Mouse (Mus musculus): ENCODE results near the gene Grik4. TPM values are rescaled to one million over a fixed set of nuclear protein-coding genes. Genes with fewer than 3 reads are reported as not detected.

The Grik4 gene
- total RNA-seq, 2 experiments from 2014 or later: 1.2 to 1.5 TPM

GRCm38 (mm10) chr9:42863360-42863759 is 80.9 kb downstream of the Grik4 start:
- no peak for DNase-seq (ENCODE audit: low spot score in 2 of 2)

DNA sequence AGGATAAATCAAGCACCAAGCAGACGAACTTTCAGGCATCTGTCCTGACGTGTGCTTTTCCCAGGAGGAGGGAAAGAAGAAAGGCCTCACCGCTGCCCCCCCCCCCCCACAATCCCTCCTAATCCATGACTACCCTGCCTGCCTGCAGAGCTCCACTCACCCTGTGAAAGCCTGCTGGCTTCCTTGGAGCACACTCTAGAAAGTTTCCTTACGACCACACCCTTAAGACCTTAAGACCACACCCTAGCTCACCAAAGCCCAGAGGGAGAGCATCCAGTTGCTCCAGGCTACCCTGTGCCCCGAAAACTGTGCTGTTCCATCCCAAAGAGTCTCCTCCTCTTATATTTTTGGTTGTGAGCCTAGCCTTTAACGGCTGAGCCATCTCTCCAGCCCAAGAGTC is 82.6 kb downstream of the Grik4 start:
- no peak for DNase-seq (ENCODE audit: low spot score in 2 of 2)

GRCm38 (mm10) chr9:42861238-42861637 is 83.1 kb downstream of the Grik4 start:
- DNase-seq (ENCODE audit: low spot score in 2 of 2): no peak

DNA sequence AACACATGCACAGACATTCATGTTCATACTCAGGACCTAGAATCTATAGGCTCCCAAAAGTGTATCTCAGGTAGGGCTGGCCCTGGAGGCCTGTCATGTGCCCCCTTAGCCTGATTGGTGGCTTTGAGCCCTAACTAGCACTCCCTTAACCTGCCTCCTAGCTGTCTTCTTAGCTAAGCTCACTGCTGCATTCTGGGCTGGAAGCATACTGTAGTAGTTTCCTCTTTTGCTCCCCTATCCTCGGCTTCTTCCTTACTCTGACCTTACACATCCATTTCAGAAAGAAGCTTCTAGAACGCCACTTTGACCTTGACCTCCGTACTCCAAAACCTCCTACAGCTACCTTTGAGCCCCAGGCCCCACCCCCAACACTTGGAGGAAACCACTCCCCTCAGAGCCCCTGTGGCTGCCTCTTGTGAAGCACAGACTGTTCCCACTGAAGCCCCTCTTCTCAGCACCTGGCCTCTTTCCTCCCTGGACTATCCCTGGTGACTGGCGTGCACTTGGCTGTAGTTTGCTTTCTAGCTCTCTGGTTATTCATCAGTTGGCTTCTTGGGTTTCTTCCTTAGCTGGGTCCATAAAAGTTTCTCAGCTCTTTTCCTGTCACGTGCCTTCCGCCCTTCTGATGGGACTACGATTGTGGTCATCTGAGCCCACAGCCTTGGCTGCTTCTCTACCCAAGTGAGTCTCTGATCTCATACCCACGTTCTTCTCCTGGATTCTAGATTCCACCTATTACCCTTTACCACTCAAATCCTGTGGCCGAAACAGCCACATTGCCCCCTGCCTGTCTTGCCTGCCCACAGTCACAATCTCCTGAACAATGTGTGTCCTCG is 84.1 kb downstream of the Grik4 start:
- DNase-seq (ENCODE audit: low spot score in 2 of 2): no peak

DNA sequence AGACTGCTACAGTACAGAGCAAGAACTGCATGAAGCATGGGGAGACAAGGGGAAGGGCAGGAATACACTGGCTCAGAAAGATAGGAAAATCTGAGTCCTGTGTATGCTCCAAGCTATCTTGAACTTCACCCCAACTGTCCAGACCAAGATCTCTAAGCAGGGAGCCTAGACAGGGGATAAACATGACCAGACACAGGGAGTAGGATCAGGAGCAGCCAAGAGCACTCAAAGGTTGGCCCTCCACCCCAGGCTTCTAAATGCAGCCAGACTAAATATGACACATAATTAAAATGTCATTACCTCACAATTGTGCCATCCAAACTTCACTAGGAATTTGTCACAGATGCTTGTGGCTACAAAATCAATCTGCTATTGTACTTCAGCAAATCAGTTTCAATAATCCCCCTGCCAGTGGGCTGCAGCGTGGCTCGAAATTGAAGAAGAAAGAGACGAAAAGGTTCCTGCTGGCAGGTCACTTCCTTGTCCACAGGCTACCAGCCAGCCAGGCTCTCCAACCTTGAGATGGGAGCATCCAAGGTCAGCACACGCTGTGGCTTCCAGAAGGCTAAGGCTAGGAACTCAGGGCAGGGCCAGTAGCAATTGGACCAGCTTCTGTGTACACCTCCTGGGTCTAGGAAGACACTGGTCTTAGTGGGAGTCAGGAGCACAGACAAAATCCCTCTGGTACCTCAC is 85.1 kb downstream of the Grik4 start:
- DNase-seq (ENCODE audit: low spot score in 2 of 2): no peak

DNA sequence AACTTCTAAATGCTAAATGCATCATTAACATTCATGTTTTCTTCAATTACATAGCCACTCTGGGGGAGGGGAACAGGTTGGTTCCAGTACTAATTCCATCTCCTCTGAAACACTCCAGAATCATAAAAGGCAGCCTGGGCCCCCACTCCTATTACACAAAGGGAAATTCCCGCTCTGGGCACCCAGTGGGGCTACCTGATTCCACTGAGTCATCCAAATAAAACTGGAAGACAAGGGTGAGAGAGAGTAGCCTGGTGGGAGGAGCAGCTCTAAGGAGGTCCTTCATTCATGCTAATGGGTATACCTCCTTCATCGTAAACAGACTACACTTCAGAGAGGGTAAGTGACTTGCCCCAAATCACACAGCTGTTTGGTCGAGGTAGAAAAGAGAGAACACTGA is 85.7 kb downstream of the Grik4 start:
- no peak for DNase-seq (ENCODE audit: low spot score in 2 of 2)

DNA sequence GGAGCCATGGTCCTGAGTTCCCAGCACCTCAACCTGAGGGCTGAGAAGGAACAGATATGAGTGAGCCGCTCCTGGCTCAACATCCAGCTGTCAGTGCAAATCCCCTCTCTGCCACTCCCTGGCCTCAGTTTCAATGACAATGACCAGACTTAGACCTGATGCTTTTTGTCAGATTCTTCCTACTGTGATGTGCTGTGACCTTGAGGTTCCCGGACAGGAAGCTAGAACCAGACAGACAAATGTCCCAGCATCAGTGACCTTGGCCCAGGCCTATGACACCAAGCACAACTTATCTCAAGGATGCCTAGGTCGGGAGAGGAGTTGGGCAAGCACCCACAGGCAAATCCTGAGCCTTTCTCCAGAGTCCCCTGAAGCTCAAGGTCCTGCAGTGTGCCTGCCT is 86.5 kb downstream of the Grik4 start:
- DNase-seq (ENCODE audit: low spot score in 2 of 2): no peak

GRCm38 (mm10) chr9:42853077-42853476 is 91.2 kb downstream of the Grik4 start:
- DNase-seq (ENCODE audit: low spot score in 2 of 2): no peak

DNA sequence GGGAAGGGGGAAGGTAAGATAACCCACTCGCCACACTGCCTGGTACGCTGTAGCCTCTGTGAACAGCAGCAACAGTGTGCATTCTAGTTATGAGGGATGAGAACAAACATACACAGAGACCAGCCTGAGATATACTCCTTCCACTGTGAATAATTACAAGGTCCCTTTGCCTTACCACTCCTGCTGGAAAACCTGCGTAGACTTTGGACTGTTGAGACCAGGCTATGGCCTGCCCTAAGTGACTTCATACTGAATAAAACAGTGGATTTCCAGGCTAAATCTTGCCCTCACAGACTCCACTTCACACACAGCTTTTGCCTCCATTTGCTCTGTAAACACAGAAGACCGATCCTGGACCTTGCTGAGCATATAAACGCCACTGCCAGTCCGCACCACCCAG is 94.2 kb downstream of the Grik4 start:
- no peak for DNase-seq (ENCODE audit: low spot score in 2 of 2)

- DNase-seq (ENCODE audit: low spot score in 2 of 2): no peak
Observed at GRCm38 (mm10) chr9:42848061-42848460, 96.2 kb downstream of the Grik4 start.

DNA sequence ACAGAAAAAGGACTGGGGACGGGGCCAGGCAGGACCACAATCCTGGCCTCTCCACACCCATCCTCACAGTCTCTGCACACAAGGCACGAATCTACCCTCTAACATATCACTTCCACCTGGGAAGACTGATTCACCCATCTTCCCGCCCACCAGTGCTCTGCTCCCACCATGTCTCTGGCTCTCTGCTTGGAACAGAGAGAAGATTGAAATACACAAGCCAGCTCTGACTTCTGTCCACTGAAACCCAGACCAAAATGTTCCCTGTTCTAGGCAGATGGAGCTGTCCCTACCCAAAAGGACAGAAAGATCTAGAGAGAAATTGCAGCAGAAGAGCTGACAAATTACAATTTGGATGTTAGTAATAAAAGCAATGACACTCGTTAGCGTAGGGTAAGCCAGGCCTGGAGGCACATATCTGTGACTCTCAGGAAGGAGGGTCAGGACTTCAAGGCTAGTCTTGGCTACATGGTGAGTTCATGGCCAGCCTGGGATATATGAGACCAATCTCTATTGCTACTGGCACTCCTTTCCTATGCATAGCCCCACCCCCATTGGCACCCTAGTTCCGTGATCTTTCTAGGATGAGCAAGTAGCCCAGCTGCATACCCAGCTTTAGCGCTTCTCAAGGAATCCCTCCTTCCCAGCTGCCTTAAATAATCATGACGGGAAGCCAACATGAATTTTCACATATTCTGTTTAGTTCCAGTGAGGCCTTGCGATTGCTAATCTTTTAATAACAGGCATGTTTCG is 97.4 kb downstream of the Grik4 start:
- no peak for DNase-seq (ENCODE audit: low spot score in 2 of 2)

DNA sequence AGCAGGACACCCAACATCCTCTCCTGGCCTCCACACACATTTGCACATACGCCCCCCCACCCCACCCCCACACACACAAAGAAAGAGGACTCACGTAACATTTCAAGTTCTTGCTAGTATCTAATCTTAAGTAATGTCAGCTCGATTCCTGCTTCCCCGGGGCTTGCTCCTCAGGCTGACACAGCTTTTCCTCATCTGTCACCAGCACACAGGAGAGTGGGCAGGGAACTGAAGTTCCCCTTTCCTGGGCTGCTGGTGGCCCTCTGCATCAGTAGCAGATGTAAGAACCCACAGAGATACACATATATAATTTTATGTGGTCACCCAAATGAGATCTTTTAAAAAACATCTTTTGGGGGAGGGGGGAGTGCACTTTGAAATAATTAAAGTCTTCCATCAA is 98.2 kb downstream of the Grik4 start:
- DNase-seq (ENCODE audit: low spot score in 2 of 2): no peak

DNA sequence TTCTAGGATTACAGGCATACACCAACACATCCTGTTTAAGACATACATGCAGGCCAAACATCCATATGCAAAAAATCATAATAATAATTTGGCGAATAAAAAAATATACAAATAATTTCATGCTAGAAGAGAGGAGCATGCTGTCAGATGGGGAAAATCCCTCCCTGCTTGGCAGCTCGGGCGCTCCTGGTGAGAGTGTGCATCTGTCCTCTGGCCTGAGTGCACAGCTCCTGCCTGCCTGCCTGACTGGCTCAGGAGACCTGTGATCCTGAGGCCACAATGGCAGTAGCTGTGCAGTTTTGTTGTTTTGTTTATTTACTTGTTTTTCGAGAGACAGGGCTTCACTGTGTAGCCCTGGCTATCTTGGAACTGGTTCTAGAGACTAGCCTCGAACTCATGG is 100.0 kb downstream of the Grik4 start:
- no peak for DNase-seq (ENCODE audit: low spot score in 2 of 2)

- no peak for DNase-seq (ENCODE audit: low spot score in 2 of 2)
Observed at GRCm38 (mm10) chr9:42838299-42838698, 106.0 kb downstream of the Grik4 start.

DNA sequence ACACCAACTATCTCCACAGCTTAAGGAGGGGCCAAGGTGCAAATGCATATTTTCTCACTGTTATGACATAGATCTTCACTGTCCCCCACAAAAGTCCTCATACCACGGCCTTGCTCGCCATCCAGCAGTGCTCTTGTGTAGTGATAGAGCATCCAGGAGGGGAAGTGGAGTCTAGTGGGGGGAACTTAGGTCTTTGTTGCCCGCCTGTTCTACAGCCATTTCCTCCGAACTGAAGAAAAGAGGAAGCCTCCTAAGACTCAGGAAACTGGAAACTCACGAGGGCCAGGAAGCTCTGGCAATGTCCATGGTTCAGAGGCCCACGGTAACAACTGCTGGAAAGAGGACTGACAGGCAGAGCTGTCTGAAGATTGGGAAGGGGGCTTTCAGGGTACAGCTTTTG is 106.8 kb downstream of the Grik4 start:
- DNase-seq (ENCODE audit: low spot score in 2 of 2): no peak

- DNase-seq (ENCODE audit: low spot score in 2 of 2): no peak
Observed at GRCm38 (mm10) chr9:42831558-42831957, 112.7 kb downstream of the Grik4 start.

GRCm38 (mm10) chr9:42819247-42819646 is 125.0 kb downstream of the Grik4 start:
- DNase-seq (ENCODE audit: low spot score in 2 of 2): no peak

DNA sequence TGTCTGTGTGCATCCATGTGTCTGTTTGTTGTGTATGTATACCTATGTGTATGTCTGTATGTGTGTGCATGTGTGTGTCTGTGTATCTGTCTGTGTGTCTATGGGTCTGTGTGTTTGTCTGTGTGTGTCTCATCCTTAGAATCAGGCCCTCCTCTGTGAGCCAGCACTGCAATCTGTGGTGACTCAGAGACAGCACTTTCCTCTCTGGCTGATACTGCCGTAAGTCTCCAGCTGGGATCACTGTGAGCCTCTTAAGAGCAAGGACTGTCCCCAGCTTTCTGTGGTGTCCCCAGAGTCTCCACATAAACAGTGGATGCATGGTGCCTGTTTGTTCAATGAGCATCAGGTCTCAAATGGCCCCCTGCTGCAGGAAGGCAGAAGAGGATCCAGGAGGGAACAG is 127.5 kb downstream of the Grik4 start:
- DNase-seq (ENCODE audit: low spot score in 2 of 2): no peak

GRCm38 (mm10) chr9:42809146-42809545 is 135.1 kb downstream of the Grik4 start:
- no peak for DNase-seq (ENCODE audit: low spot score in 2 of 2)

DNA sequence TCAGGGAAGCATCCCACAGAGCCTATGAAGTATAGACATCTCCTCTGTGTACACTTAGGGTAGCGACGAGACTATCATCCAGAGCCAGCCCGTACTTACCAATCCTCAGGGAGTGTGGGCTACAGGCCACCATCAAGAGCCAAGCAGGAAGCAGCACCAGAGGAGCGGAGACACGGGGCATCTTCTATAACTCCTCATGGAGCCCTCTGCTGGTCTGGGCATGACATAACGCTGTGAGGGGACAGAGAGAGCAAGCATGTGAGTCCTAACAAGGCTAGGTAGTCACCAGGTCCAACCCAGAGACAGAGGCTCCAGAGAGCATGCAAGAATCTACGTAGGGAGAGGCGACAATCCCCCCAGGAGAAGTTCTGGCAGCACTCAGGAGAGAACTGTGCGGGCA is 135.9 kb downstream of the Grik4 start:
- no peak for DNase-seq (ENCODE audit: low spot score in 2 of 2)

- no peak for DNase-seq (ENCODE audit: low spot score in 2 of 2)
Observed at GRCm38 (mm10) chr9:42803061-42803491, 141.2 kb downstream of the Grik4 start.

DNA sequence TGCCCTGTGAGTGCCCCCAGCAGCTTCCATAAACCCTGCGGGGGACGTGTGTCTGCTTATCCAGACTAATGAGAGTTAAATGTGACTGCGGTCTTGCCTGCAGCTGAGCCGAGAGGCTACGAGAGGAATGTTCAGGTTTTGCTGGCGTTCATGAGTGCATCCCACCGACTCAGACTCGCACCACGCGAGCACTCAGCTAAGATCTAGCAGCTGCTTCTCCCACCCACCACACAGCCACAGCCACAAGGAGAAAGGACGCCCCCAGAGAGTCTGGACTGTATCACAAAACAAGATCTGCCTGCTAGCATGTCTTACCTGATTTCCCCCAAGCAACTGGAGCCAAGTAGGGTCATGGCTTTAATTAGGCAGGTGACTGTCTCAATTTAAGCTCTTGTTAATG is 142.4 kb downstream of the Grik4 start:
- no peak for DNase-seq (ENCODE audit: low spot score in 2 of 2)
